Mouse (Mus musculus) lung, postnatal 10 days (tissue): ENCODE measurements around the gene Eps8l3.

Source experiments
- DNase-seq: peaks from one replicate; pipeline ENCODE4 v3.0.0; 2021

Eps8l3 gene

GRCm38 (mm10) chr3:107877005-107877404, at the start of gene Eps8l3:
Eps8l3 (plus strand) TSS chr3:107877229.
- no peak for DNase-seq

GRCm38 (mm10) chr3:107827873-107828405, 49.1 kb upstream of the Eps8l3 start:
- no peak for DNase-seq

GRCm38 (mm10) chr3:107828518-107828917, 48.5 kb upstream of the Eps8l3 start:
- DNase-seq, result peak; percentile 41

GRCm38 (mm10) chr3:107828997-107829396, 48.0 kb upstream of the Eps8l3 start:
- no peak for DNase-seq

- peak; percentile 79 for DNase-seq
These were observed 47.4 kb upstream of the Eps8l3 start for GRCm38 (mm10) chr3:107829625-107830024.

- no peak for DNase-seq
These were observed 45.0 kb upstream of the Eps8l3 start for GRCm38 (mm10) chr3:107831875-107832554.

GRCm38 (mm10) chr3:107832645-107833044, 44.4 kb upstream of the Eps8l3 start:
- no peak for DNase-seq

GRCm38 (mm10) chr3:107833370-107833769, 43.7 kb upstream of the Eps8l3 start:
- no peak for DNase-seq

GRCm38 (mm10) chr3:107833872-107834341, 43.1 kb upstream of the Eps8l3 start:
- DNase-seq, result no peak

- no peak for DNase-seq
These were observed 41.7 kb upstream of the Eps8l3 start for GRCm38 (mm10) chr3:107835301-107835700.

- DNase-seq, result no peak
These were observed 37.2 kb upstream of the Eps8l3 start for GRCm38 (mm10) chr3:107839855-107840254.

GRCm38 (mm10) chr3:107840855-107841254, 36.2 kb upstream of the Eps8l3 start:
- no peak for DNase-seq

GRCm38 (mm10) chr3:107841370-107841769, 35.7 kb upstream of the Eps8l3 start:
- DNase-seq, result no peak

- no peak for DNase-seq
These were observed 33.6 kb upstream of the Eps8l3 start for GRCm38 (mm10) chr3:107843406-107843805.

- DNase-seq, result peak; percentile 79
These were observed 33.0 kb upstream of the Eps8l3 start for GRCm38 (mm10) chr3:107844001-107844400.

GRCm38 (mm10) chr3:107844499-107844898, 32.5 kb upstream of the Eps8l3 start:
- peak; percentile 48 for DNase-seq

- no peak for DNase-seq
These were observed 30.9 kb upstream of the Eps8l3 start for GRCm38 (mm10) chr3:107846175-107846574.

GRCm38 (mm10) chr3:107846835-107847234, 30.2 kb upstream of the Eps8l3 start:
- DNase-seq, result no peak

GRCm38 (mm10) chr3:107848126-107848525, 28.9 kb upstream of the Eps8l3 start:
- DNase-seq, result no peak

- DNase-seq, result no peak
These were observed 27.9 kb upstream of the Eps8l3 start for GRCm38 (mm10) chr3:107849000-107849692.

GRCm38 (mm10) chr3:107849693-107850031, 27.4 kb upstream of the Eps8l3 start:
- DNase-seq, result no peak

GRCm38 (mm10) chr3:107850418-107851031, 26.5 kb upstream of the Eps8l3 start:
- DNase-seq, result peak; percentile 92

- no peak for DNase-seq
These were observed 24.2 kb upstream of the Eps8l3 start for GRCm38 (mm10) chr3:107852786-107853185.
